Mouse (Mus musculus) olfactory bulb, adult 2 months (tissue): Measurements from ENCODE around the gene Ptprn2.

Experiments used
- CTCF ChIP-seq: fragments of 200-500 bp; IDR thresholded peaks from 2 replicates; pipeline ENCODE4 v1.5.1; 2012; ENCODE audit warnings: low read depth, mild to moderate bottlenecking, low read length, moderate library complexity; ENCODE audit not compliant: insufficient read depth
- POLR2A ChIP-seq: fragments of 200-500 bp; IDR thresholded peaks from 2 replicates; pipeline ENCODE4 v1.6.1; 2012; ENCODE audit warnings: mild to moderate bottlenecking, low read depth, low read length, moderate library complexity; ENCODE audit not compliant: insufficient read depth

GRCm38 (mm10) chr12:116599537-116599936 lies 114.0 kb downstream of the Ptprn2 start:
- no peak for TF ChIP-seq CTCF
- TF ChIP-seq POLR2A, result no peak
